Mouse (Mus musculus) MEL (cell line): Measurements from ENCODE around the gene Gm10134. TPM values are rescaled to one million over a fixed set of nuclear protein-coding genes. Genes with fewer than 3 reads are reported as not detected.
"Not testable (repeated sequence)": the region's sequence is repeated elsewhere in the genome, so short reads cannot be mapped to it uniquely, and the experiment has no call there.

Experiments
- DNase-seq: peaks from one replicate; pipeline ENCODE4 v3.0.0; 2011; ENCODE audit warnings: low read depth, low spot score
- H3K27ac ChIP-seq: 2 replicates; pipeline ENCODE4 v1.5.1; 2012; ENCODE audit warnings: low read depth, mild to moderate bottlenecking, control low read depth, low read length, moderate library complexity; ENCODE audit not compliant: control insufficient read depth
- H3K27me3 ChIP-seq, 2 experiments: fragments of 150-350 bp in 1 of 2; sonication (generic) in 1 of 2; 2 replicates each; pipeline ENCODE4 v1.6.1; 2012; ENCODE audit warnings: low read length in 2 of 2, mild to moderate bottlenecking in 2 of 2, improper control_type of control experiment in 1 of 2, moderate library complexity in 1 of 2; ENCODE audit not compliant: insufficient read depth in 2 of 2, control insufficient read depth in 1 of 2
- H3K36me3 ChIP-seq, 2 experiments: 2 replicates each; pipeline ENCODE4 v1.6.1; 2012 to 2014; ENCODE audit warnings: low read length in 2 of 2, improper control_type of control experiment in 1 of 2, inconsistent platforms in 1 of 2, mild to moderate bottlenecking in 1 of 2; ENCODE audit not compliant: insufficient read depth in 2 of 2, control insufficient read depth in 1 of 2
- H3K4me1 ChIP-seq, 2 experiments: fragments of 150-350 bp in 1 of 2; sonication (generic) in 1 of 2; 2 replicates each; pipeline ENCODE4 v1.6.1; 2012; ENCODE audit warnings: low read length in 2 of 2, improper control_type of control experiment in 1 of 2, mild to moderate bottlenecking in 1 of 2; ENCODE audit not compliant: insufficient read depth in 2 of 2, control insufficient read depth in 1 of 2
- H3K4me3 ChIP-seq, 2 experiments: fragments of 150-350 bp in 1 of 2; sonication (generic) in 1 of 2; 2 replicates each; pipeline ENCODE4 v1.5.1; 2012; ENCODE audit warnings: low read depth in 2 of 2, low read length in 2 of 2, mild to moderate bottlenecking in 2 of 2, moderate library complexity in 2 of 2, control low read depth in 1 of 2, improper control_type of control experiment in 1 of 2; ENCODE audit not compliant: control insufficient read depth in 1 of 2, insufficient read depth in 1 of 2
- H3K79me2 ChIP-seq: 2 replicates; pipeline ENCODE4 v1.6.1; 2012; ENCODE audit warnings: mild to moderate bottlenecking, low read length, moderate library complexity; ENCODE audit not compliant: control insufficient read depth, poor library complexity, insufficient read depth
- H3K9ac ChIP-seq: 2 replicates; pipeline ENCODE4 v1.6.1; 2012; ENCODE audit warnings: low read depth, mild to moderate bottlenecking, control low read depth, low read length, moderate library complexity; ENCODE audit not compliant: control insufficient read depth, poor library complexity, severe bottlenecking
- H3K9me3 ChIP-seq: fragments of 150-350 bp; sonication (generic); replicated peaks from 2 replicates; pipeline ENCODE4 v1.6.1; 2012; ENCODE audit warnings: mild to moderate bottlenecking, low read length, improper control_type of control experiment, moderate library complexity; ENCODE audit not compliant: insufficient read depth
- CHD1 ChIP-seq: IDR thresholded peaks from 2 replicates; pipeline ENCODE4 v1.6.1; 2012; ENCODE audit warnings: low read depth, mild to moderate bottlenecking, inconsistent platforms, low read length, improper control_type of control experiment
- CTCF ChIP-seq, 3 experiments: IDR thresholded peaks in 2 of 3; conservative IDR thresholded peaks in 1 of 3; 2 replicates each; pipeline ENCODE4 v1.5.1; 2011 to 2012; ENCODE audit warnings: low read length in 3 of 3, low read depth in 2 of 3, mild to moderate bottlenecking in 2 of 3, improper control_type of control experiment in 1 of 3, inconsistent platforms in 1 of 3, mixed read lengths in 1 of 3, moderate library complexity in 1 of 3; ENCODE audit not compliant: control insufficient read depth in 1 of 3, insufficient read depth in 1 of 3, poor library complexity in 1 of 3, severe bottlenecking in 1 of 3
- EP300 ChIP-seq, 2 experiments: IDR thresholded peaks; 2 replicates each; pipeline ENCODE4 v1.6.1; 2011; ENCODE audit warnings: improper control_type of control experiment in 2 of 2, low read length in 2 of 2, low read depth in 1 of 2, mild to moderate bottlenecking in 1 of 2
- ETS1 ChIP-seq: IDR thresholded peaks from 2 replicates; pipeline ENCODE4 v1.6.1; 2012; ENCODE audit warnings: low read depth, mild to moderate bottlenecking, inconsistent platforms, low read length, improper control_type of control experiment, moderate library complexity
- GABPA ChIP-seq: IDR thresholded peaks from 2 replicates; pipeline ENCODE4 v1.6.1; 2012; ENCODE audit warnings: low read depth, mild to moderate bottlenecking, inconsistent platforms, low read length, improper control_type of control experiment, moderate library complexity
- GATA1 ChIP-seq: IDR thresholded peaks from 2 replicates; pipeline ENCODE4 v1.6.1; 2011; ENCODE audit warnings: low read depth, low read length, improper control_type of control experiment
- MEF2A ChIP-seq: IDR thresholded peaks from 2 replicates; pipeline ENCODE4 v1.6.1; 2014; ENCODE audit warnings: low read depth, mild to moderate bottlenecking, inconsistent platforms, low read length, improper control_type of control experiment; ENCODE audit not compliant: poor library complexity, insufficient replicate concordance, severe bottlenecking; ENCODE audit errors: extremely low read depth
- MYB ChIP-seq: IDR thresholded peaks from 2 replicates; pipeline ENCODE4 v1.6.1; 2011; ENCODE audit warnings: mild to moderate bottlenecking, low read depth, low read length, improper control_type of control experiment
- NRF1 ChIP-seq: IDR thresholded peaks from 2 replicates; pipeline ENCODE4 v1.6.1; 2014; ENCODE audit warnings: low read depth, mild to moderate bottlenecking, inconsistent platforms, low read length, improper control_type of control experiment, moderate library complexity; ENCODE audit not compliant: poor library complexity, insufficient read depth, severe bottlenecking
- RAD21 ChIP-seq: IDR thresholded peaks from 2 replicates; pipeline ENCODE4 v1.6.1; 2011; ENCODE audit warnings: mild to moderate bottlenecking, low read depth, low read length, improper control_type of control experiment
- RCOR1 ChIP-seq: IDR thresholded peaks from 2 replicates; pipeline ENCODE4 v1.6.1; 2012; ENCODE audit warnings: low read depth, mild to moderate bottlenecking, inconsistent platforms, low read length, improper control_type of control experiment
- SMC3 ChIP-seq: IDR thresholded peaks from 2 replicates; pipeline ENCODE4 v1.6.1; 2011; ENCODE audit warnings: low read depth, low read length, improper control_type of control experiment
- TAL1 ChIP-seq: IDR thresholded peaks from 2 replicates; pipeline ENCODE4 v1.6.1; 2012; ENCODE audit warnings: mild to moderate bottlenecking, inconsistent platforms, low read length, moderate library complexity, mixed read lengths
- TBP ChIP-seq: IDR thresholded peaks from 2 replicates; pipeline ENCODE4 v1.8.0; 2011; ENCODE audit warnings: low read depth, low read length, improper control_type of control experiment
- UBTF ChIP-seq: IDR thresholded peaks from 2 replicates; pipeline ENCODE4 v1.6.1; 2012; ENCODE audit warnings: low read depth, mild to moderate bottlenecking, inconsistent platforms, low read length, improper control_type of control experiment, moderate library complexity, borderline replicate concordance; ENCODE audit not compliant: insufficient read depth
- USF2 ChIP-seq, 2 experiments: IDR thresholded peaks; 2 replicates each; pipeline ENCODE4 v1.6.1; 2011 to 2012; ENCODE audit warnings: improper control_type of control experiment in 2 of 2, low read length in 2 of 2, borderline replicate concordance in 1 of 2, inconsistent platforms in 1 of 2, low read depth in 1 of 2, mild to moderate bottlenecking in 1 of 2; ENCODE audit not compliant: insufficient read depth in 1 of 2
- ZC3H11A ChIP-seq: IDR thresholded peaks from 2 replicates; pipeline ENCODE4 v1.6.1; 2012; ENCODE audit warnings: low read depth, mild to moderate bottlenecking, inconsistent platforms, low read length, improper control_type of control experiment
- ZKSCAN1 ChIP-seq: IDR thresholded peaks from 2 replicates; pipeline ENCODE4 v1.6.1; 2012; ENCODE audit warnings: low read depth, mild to moderate bottlenecking, inconsistent platforms, low read length, improper control_type of control experiment, moderate library complexity
- ZNF384 ChIP-seq: IDR thresholded peaks from 2 replicates; pipeline ENCODE4 v1.6.1; 2012; ENCODE audit warnings: low read depth, mild to moderate bottlenecking, inconsistent platforms, low read length, improper control_type of control experiment
- polyA plus RNA-seq, 2 experiments: library from polyadenylated mRNA; stranded (reverse) in 1 of 2; unstranded in 1 of 2; fragments of >175 nt in 1 of 2; fragments of >200 nt in 1 of 2; gene quantifications; 2 replicates each; pipeline versions ENCODE4 v1.2.1 to v1.2.4; 2012; ENCODE audit warnings: low replicate concordance in 2 of 2, low read depth in 1 of 2; ENCODE audit not compliant: insufficient read length in 2 of 2, insufficient read depth in 1 of 2, missing spikeins in 1 of 2
- total RNA-seq: library from RNA; depleted of rRNA; stranded (reverse); fragments of 300-350 nt; gene quantifications from 2 replicates; pipeline ENCODE4 v1.2.3, GENCODE M21; 2012

Gm10134 gene
- total and polyA plus RNA-seq, 3 experiments = not detected

DNA sequence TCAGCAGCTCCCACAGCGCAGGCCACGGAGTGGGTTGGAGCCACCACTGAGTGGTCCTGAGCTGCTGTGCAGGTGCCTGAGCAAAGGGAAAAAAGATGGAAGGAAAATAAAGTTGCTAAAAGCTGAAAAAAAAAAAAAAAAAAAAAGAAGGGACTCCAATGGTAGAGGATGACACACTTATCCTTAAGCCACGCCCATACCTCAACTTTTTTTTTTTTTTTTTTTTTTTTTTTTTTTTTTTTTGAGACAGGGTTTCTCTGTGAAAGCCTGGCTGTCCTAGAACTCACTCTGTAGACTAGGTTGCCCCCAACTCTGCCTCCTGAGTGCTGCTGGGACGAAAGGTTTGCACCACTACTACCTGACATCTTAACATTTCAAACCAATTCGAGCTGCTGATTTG lies 27.9 kb upstream of the Gm10134 start:
- H3K9ac ChIP-seq, H3K9me3 ChIP-seq, DNase-seq, H3K27ac ChIP-seq, H3K36me3 ChIP-seq, H3K27me3 ChIP-seq, H3K4me3 ChIP-seq, H3K79me2 ChIP-seq, H3K4me1 ChIP-seq: not testable (repeated sequence)
- TF ChIP-seq ZNF384 = peak; percentile 84

DNA sequence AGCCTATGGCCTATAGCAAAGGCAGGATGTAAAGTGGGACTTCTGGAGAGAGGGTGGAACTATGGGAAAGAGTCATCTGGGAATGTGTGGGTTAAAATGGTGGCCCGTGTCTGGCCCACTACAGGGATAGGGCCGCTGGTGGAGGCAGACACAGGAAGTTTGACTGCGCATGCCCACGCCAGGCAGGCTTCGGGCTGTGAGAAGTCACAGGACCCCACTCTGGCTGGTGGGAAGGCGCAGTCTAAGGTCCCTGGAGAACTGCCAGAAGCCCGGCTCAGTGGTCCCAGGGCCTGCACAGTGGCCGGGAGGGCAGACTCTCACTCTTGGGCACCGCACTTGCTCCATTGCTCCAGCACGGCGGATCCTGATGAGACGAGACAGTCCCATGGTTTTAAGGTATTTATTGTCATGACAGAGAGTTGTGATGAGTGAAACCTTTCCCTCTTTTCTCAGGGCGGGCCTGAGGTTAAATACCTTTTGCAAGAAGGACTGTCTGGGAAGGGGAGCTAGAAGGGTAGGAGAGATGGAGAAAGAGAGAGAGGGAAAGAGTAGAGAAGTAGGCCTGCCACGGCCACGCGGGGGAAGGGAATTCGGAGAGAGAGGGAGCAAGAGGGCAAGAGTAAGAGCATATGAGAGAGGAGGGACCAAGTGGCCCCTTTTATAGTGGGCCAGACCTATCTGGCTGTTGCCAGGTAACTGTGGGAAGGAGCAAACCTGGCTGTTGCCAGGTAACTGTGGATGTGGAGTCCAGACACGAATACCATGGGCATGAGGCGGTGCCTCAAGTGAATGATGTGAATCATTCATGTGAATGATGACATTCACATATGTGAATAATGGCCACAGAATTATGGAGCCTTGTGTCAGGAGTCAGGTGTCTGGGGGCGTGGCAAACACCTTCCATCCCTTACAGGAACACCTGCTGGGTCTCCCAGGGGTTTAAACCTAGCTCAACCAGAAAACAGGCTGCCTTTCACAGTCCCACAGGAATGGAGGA lies 26.4 kb upstream of the Gm10134 start:
- Histone ChIP-seq H3K36me3 (no peaks in the 10 kb centered on the region), H3K9me3 (no peaks in the 10 kb centered on the region), H3K27ac (no peak overlapping the region), H3K4me1 (no peaks in the 10 kb centered on the region), H3K9ac (no peak overlapping the region), H3K27me3 (no peaks in the 10 kb centered on the region; a peak in 2 of 4 replicates), H3K4me3 (no peak overlapping the region), H3K79me2 (no peaks in the 10 kb centered on the region)
- DNase-seq = no peak
- TF ChIP-seq GATA1 (no peak), MEF2A (no peak), USF2 (IDR thresholded peaks at IDR 0.05; ENCODE audit: borderline replicate concordance in 1 of 2, insufficient read depth in 1 of 2, low read depth in 1 of 2, low read length in 2 of 2) (no peak), RAD21 (no peak)

DNA sequence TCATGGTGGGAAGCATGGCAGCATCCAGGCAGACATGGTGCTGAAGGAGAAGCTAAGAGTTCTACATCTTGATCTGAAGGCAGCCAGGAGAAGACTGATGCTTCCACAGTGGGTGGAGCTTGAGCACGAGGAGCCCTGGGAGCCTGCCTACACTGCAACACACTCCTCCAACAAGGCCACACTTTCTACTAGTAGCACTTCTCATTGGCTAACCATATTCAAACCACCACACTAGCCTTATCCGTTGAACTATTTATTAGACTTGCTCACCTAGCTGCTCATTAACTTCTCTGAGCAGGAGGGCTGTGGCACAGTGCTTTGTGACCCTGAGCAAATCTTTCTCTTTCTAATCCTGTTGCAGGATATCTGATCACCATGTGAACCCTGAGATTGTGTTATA lies 22.0 kb upstream of the Gm10134 start:
- no peak for DNase-seq
- H3K36me3 ChIP-seq = no peaks in the 10 kb centered on the region
- no peaks in the 10 kb centered on the region; a peak in 2 of 4 replicates for H3K27me3 ChIP-seq
- no peaks in the 10 kb centered on the region for H3K4me1 ChIP-seq
- no peaks in the 10 kb centered on the region for H3K79me2 ChIP-seq
- H3K27ac ChIP-seq = no peak overlapping the region
- TF ChIP-seq SMC3 (no peak), GATA1 (no peak), UBTF (no peak), RAD21 (no peak), ETS1 (no peak), EP300 (IDR thresholded peaks at IDR 0.05; ENCODE audit: low read depth in 1 of 2, low read length in 2 of 2) (no peak), RCOR1 (no peak), MYB (no peak), ZKSCAN1 (no peak), CHD1 (no peak), NRF1 (no peak), USF2 (IDR thresholded peaks at IDR 0.05; ENCODE audit: borderline replicate concordance in 1 of 2, insufficient read depth in 1 of 2, low read depth in 1 of 2, low read length in 2 of 2) (no peak), TAL1 (no peak), CTCF (IDR thresholded peaks at IDR 0.05 in 2 of 3, conservative IDR thresholded peaks at IDR 0.05 in 1 of 3; ENCODE audit: control insufficient read depth in 1 of 3, insufficient read depth in 1 of 3, low read depth in 2 of 3, low read length in 3 of 3, poor library complexity in 1 of 3, severe bottlenecking in 1 of 3) (no peak), TBP (no peak), GABPA (no peak), ZC3H11A (no peak)
- no peak overlapping the region for H3K4me3 ChIP-seq
- no peak overlapping the region for H3K9ac ChIP-seq
- H3K9me3 ChIP-seq = no peaks in the 10 kb centered on the region
